Mouse (Mus musculus) regulatory T cell (primary cell): ENCODE results near the gene Frmd4a.

Experiments
- in situ Hi-C: fragments of 300-600 bp; cut with MboI, MseI; formaldehyde crosslinking; loops from one replicate; pipeline ENCODE4 v1.15.1; 2025; ENCODE audit warnings: high pct_unique_total_duplicates

Gene Frmd4a

DNA sequence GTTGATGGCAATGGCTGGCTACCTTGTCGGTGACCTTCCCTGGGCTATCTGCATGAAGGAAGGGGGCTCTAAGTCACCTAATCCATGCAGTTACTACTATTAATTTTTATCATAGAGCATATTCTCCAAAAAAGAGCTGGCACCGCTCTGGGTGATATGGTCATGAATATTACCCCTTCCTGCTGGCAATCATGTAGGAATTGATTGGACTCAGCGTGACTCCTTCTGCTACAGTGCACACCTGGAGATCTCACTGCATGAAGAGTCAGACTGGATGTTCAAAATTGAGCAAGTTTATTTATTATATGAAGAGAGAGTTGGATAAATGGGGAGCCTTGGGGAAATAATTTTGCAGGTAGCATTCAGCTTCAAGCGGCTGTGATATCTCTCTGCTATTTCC, 113.7 kb downstream of the Frmd4a start:
- in situ Hi-C loops: no loop called here

DNA sequence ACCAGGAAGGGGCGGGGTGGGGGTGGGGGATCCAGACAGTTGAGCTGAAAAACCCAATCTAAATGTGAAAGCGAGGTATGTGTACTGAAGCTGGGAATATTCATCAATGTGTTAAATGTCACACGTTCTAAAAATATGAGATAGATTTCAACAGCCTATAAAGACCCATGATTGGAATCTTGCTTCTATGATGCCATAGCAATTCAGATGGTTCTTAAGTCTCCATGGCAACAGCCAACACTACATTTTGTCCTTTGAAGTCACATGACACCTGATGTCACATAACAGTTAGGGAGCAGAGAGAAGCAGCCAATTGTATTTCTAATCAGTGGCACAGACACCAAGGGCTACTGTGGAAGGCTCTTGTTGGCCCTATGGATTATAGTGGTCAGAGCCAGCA, 120.0 kb downstream of the Frmd4a start:
- in situ Hi-C loops: no loop called here

DNA sequence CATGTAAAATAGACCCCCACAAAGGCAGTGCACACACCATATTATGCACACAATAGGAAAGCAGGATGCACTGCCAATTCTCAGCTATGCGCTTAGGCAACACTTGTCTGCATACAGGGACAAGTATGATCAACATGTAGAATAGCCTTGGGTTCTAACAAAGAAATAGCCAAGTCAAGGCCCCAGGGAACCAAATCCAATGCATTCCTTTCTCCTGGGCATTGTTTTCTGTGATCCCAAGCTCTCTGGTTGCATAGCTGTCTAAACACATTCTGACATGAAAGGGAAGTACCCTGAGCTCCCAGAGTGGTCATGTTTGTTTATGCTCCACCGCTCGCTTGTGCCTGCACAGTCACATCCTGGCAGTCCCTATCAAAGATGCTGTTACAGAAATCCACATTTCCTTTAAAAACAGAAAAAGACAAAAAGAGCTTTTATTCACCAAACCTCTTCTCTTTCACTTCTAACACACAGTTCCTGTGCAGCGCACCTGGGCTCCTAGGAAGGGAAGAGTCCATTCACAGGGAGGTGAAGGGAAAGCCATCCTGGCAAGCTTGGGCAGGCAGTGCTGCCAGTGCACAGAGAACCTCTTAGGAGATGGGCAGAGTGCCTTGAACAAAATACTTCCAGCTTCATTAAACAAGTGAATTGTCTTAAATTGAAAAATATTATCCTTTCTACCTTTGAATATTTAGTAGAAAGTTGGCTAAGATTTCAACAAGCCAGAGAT, 124.9 kb downstream of the Frmd4a start:
- in situ Hi-C loops: no loop called here

- in situ Hi-C loops: no loop called here
Measured at GRCm38 (mm10) chr2:4144424-4144823, 126.9 kb downstream of the Frmd4a start.

GRCm38 (mm10) chr2:4152521-4153040, 135.1 kb downstream of the Frmd4a start:
- in situ Hi-C loops: no loop called here

- in situ Hi-C loops: no loop called here
Measured at GRCm38 (mm10) chr2:4153131-4153631, 135.7 kb downstream of the Frmd4a start.

DNA sequence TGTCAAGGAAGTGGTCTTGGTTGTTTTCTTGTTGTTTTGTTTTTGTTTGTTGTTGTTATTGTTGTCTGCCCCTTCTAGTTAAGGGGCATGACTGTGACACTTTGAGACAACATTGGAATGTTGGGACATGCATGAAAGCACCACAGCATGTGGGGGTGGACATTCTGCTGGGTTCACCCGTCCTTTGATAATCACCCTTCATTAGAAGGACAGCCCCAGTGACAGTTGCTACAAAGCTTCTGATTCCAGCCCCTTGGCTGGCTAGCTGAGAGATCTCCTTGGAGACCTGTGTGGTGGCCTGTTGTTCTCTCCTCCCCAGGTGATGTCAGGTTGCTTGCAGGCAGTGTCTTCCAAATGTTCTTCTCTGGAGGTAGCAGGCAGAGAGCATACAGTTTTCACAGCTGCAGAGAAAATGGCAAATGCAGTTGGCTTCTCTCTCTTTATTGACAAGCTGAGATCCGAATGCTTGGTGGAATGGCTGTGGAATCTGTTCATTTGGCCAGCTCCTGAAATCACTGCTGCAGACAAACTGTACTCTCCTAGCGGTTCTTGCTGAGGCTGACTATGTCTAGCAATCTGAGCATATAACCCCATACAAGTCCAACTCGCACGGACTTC, 136.6 kb downstream of the Frmd4a start:
- in situ Hi-C loops: no loop called here

- in situ Hi-C loops: no loop called here
Measured at GRCm38 (mm10) chr2:4154654-4155047, 137.1 kb downstream of the Frmd4a start.

DNA sequence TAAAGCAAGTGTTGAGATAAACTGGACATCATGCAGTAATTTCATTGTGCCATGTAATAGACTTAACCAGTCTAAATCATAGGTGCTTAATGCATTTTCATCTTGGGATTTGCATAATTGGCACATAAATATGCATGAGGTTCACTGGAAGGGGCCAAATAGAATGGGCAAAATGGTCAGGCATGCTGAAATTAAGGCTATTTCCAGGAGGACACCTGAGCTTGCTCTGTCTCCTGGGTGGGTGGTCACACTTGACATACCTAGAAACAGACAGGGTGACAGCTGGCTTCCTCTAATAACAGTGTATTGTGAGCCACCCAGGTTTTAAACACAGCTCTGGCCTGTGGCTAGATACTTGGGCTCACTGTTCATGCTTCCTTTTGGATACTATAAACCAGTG, 137.9 kb downstream of the Frmd4a start:
- in situ Hi-C loops: no loop called here

- in situ Hi-C loops: no loop called here
Measured at GRCm38 (mm10) chr2:4156511-4156910, 139.0 kb downstream of the Frmd4a start.

- in situ Hi-C loops: no loop called here
Measured at GRCm38 (mm10) chr2:4157396-4157795, 139.9 kb downstream of the Frmd4a start.

GRCm38 (mm10) chr2:4159574-4160203, 142.2 kb downstream of the Frmd4a start:
- in situ Hi-C loops: no loop called here

GRCm38 (mm10) chr2:4166191-4166590, 148.7 kb downstream of the Frmd4a start:
- in situ Hi-C loops: no loop called here

DNA sequence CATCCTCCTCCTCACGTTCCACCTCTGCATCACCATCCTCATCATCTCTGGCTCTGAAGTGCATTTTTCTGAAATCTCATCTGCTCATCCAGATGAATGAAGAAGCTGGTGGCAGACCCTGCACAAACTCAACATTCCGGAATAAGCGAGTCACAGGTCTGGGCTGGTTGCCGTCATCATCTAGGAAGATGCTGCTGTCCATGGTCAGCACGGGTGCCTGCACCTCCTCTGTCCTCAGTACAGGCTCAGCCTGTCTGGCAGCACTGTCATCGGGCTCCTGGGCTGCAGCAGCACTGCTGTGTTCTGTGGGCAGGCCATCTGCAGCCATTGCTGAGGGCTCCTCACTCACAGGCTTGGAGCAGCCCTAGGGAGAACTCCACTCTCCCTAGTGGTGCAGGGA, 149.6 kb downstream of the Frmd4a start:
- in situ Hi-C loops: no loop called here

GRCm38 (mm10) chr2:4169726-4170125, 152.2 kb downstream of the Frmd4a start:
- in situ Hi-C loops: no loop called here

GRCm38 (mm10) chr2:4170189-4170588, 152.7 kb downstream of the Frmd4a start:
- in situ Hi-C loops: no loop called here

- in situ Hi-C loops: no loop called here
Measured at GRCm38 (mm10) chr2:4184991-4185390, 167.5 kb downstream of the Frmd4a start.

GRCm38 (mm10) chr2:4187521-4187920, 170.0 kb downstream of the Frmd4a start:
- in situ Hi-C loops: no loop called here

GRCm38 (mm10) chr2:4188303-4188702, 170.8 kb downstream of the Frmd4a start:
- in situ Hi-C loops: no loop called here

DNA sequence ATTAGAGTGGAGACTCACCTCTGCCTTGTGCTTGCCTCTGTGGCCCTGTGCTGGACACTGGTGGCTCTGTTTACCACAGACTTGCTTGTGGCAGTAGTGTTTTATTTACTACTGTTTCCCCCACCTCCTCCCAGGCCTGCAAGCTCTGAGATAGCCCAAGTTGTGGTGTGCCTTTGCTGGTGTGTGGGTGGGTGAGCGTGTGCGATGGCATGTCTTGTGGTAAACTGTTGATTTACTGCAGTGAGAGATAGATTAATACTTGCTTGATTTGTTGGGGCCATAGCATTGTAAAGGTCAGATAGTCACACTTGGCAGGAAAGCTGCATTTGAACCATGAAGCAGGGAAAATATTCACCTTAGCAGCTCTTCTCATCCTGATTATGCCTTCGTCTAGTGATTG, 172.8 kb downstream of the Frmd4a start:
- in situ Hi-C loops: no loop called here

DNA sequence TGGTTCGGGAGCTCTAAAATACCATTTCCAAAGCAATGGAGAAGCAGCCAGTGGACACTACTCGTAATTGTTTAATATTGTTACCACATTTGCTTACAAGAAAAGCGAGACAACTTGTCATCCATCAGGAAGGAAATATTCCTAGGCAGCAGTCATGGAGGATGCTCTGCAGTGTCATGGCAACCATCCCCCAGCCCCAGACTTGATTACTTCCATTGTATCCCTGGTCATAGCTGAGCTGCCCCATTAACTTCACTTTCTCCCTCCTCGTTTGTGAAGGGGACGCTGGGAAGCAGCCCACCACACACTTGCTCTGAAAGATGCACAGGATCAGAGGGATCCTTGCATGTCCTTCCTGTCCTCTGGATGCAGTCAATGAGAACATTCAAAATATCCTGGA, 173.5 kb downstream of the Frmd4a start:
- in situ Hi-C loops: no loop called here

- in situ Hi-C loops: no loop called here
Measured at GRCm38 (mm10) chr2:4193206-4193605, 175.7 kb downstream of the Frmd4a start.
